Mouse (Mus musculus): ENCODE data around the gene Fsd1. TPM values are rescaled to one million over a fixed set of nuclear protein-coding genes. Genes with fewer than 3 reads are reported as not detected.
A peak's percentile ranks its signal among the peaks of the same experiment; 100 is the strongest.

The Fsd1 gene
- polyA plus RNA-seq, 1 experiment from 2014 or later = 4.5 TPM

GRCm38 (mm10) chr17:55969560-55969959 lies 16.7 kb upstream of the Fsd1 start:
- H3K27me3 ChIP-seq (ENCODE audit: control insufficient read depth, insufficient read depth, low read depth, low read length) = peaks cover 12% of the 10 kb centered on the region
- WGBS = 47% methylated on average over 14 of the region's 14 CpGs
- ATAC-seq (ENCODE audit: low read depth) = no peak
- H3K9me3 ChIP-seq (ENCODE audit: control insufficient read depth, low read length) = no peaks in the 10 kb centered on the region
- no peak overlapping the region for H3K9ac ChIP-seq (ENCODE audit: low read length)
- no peak overlapping the region for H3K4me3 ChIP-seq (ENCODE audit: low read length)
- H3K4me1 ChIP-seq (replicated peaks; ENCODE audit: control insufficient read depth, insufficient read depth, low read length) = peaks cover 11% of the 10 kb centered on the region; the same call in 1 of the 2 replicates
- H3K36me3 ChIP-seq (ENCODE audit: control insufficient read depth, insufficient read depth, low read length) = 0 out of 2 replicates have a peak, but pooled peaks cover 5% of the 10 kb centered on the region
- no peak overlapping the region for H3K4me2 ChIP-seq (ENCODE audit: low read depth, low read length)
- no peak overlapping the region for H3K27ac ChIP-seq (ENCODE audit: low read length)

- peaks cover 11% of the 10 kb centered on the region; the same call in 1 of the 2 replicates for H3K4me1 ChIP-seq (replicated peaks; ENCODE audit: control insufficient read depth, insufficient read depth, low read length)
- ATAC-seq (ENCODE audit: low read depth) = peak; percentile 50
- H3K9me3 ChIP-seq (ENCODE audit: control insufficient read depth, low read length) = no peaks in the 10 kb centered on the region
- H3K9ac ChIP-seq (ENCODE audit: low read length) = peak within 1 kb of the TSS; percentile 76
- H3K36me3 ChIP-seq (ENCODE audit: control insufficient read depth, insufficient read depth, low read length) = 0 out of 2 replicates have a peak, but pooled peaks cover 2% of the 10 kb centered on the region
- H3K4me2 ChIP-seq (ENCODE audit: low read depth, low read length) = peak within 1 kb of the TSS; percentile 99
- peak within 1 kb of the TSS; percentile 58 for H3K4me3 ChIP-seq (ENCODE audit: low read length)
- H3K27me3 ChIP-seq (ENCODE audit: control insufficient read depth, insufficient read depth, low read depth, low read length) = peaks cover 12% of the 10 kb centered on the region
- 12% methylated on average over 47 of the region's 55 CpGs for WGBS
- no peak within 1 kb of the TSS for H3K27ac ChIP-seq (ENCODE audit: low read length)
These were observed 16.1 kb upstream of the Fsd1 start, which contains the start of gene Shd for GRCm38 (mm10) chr17:55969966-55970891. Shd (plus strand) TSS chr17:55970467.

GRCm38 (mm10) chr17:55971453-55971852 lies 14.9 kb upstream of the Fsd1 start:
- H3K27me3 ChIP-seq (ENCODE audit: control insufficient read depth, insufficient read depth, low read depth, low read length) = peaks cover 12% of the 10 kb centered on the region
- H3K9ac ChIP-seq (ENCODE audit: low read length) = no peak overlapping the region
- WGBS = 27% methylated on average over 22 of the region's 22 CpGs
- H3K27ac ChIP-seq (ENCODE audit: low read length) = no peak overlapping the region
- peaks cover 11% of the 10 kb centered on the region; the same call in 1 of the 2 replicates for H3K4me1 ChIP-seq (replicated peaks; ENCODE audit: control insufficient read depth, insufficient read depth, low read length)
- H3K36me3 ChIP-seq (ENCODE audit: control insufficient read depth, insufficient read depth, low read length) = no peaks in the 10 kb centered on the region
- H3K9me3 ChIP-seq (ENCODE audit: control insufficient read depth, low read length) = no peaks in the 10 kb centered on the region
- ATAC-seq (ENCODE audit: low read depth) = no peak
- no peak overlapping the region for H3K4me3 ChIP-seq (ENCODE audit: low read length)
- 0 out of 2 replicates have a peak overlapping the region, but pooled peaks have one; percentile 99 for H3K4me2 ChIP-seq (ENCODE audit: low read depth, low read length)

GRCm38 (mm10) chr17:55976255-55976862 lies 9.9 kb upstream of the Fsd1 start:
- Histone ChIP-seq H3K4me2 (ENCODE audit: low read depth, low read length) (peak overlapping the region; percentile 9), H3K27ac (ENCODE audit: low read length) (no peak overlapping the region)

GRCm38 (mm10) chr17:55977301-55977700 lies 9.0 kb upstream of the Fsd1 start:
- no peak for ATAC-seq (ENCODE audit: low read depth)
- Histone ChIP-seq H3K9ac (ENCODE audit: low read length) (no peak overlapping the region), H3K27ac (ENCODE audit: low read length) (no peak overlapping the region), H3K4me1 (replicated peaks; ENCODE audit: control insufficient read depth, insufficient read depth, low read length) (no peaks in the 10 kb centered on the region), H3K4me3 (ENCODE audit: low read length) (no peak overlapping the region), H3K9me3 (ENCODE audit: control insufficient read depth, low read length) (no peaks in the 10 kb centered on the region), H3K27me3 (ENCODE audit: control insufficient read depth, insufficient read depth, low read depth, low read length) (no peaks in the 10 kb centered on the region), H3K4me2 (ENCODE audit: low read depth, low read length) (no peak overlapping the region), H3K36me3 (ENCODE audit: control insufficient read depth, insufficient read depth, low read length) (no peaks in the 10 kb centered on the region)
- WGBS = 14% methylated on average over 3 of the region's 3 CpGs

More at GRCm38 (mm10) chr17:55976255-55976862, 9.9 kb upstream of the Fsd1 start:
- Histone ChIP-seq H3K36me3 (ENCODE audit: control insufficient read depth, insufficient read depth, low read length) (no peaks in the 10 kb centered on the region), H3K27me3 (ENCODE audit: control insufficient read depth, insufficient read depth, low read depth, low read length) (peaks cover 3% of the 10 kb centered on the region; the same call in 1 of the 2 replicates), H3K9ac (ENCODE audit: low read length) (no peak overlapping the region), H3K4me3 (ENCODE audit: low read length) (no peak overlapping the region), H3K4me1 (replicated peaks; ENCODE audit: control insufficient read depth, insufficient read depth, low read length) (no peaks in the 10 kb centered on the region; the same call in 1 of the 2 replicates), H3K9me3 (ENCODE audit: control insufficient read depth, low read length) (no peaks in the 10 kb centered on the region)
- ATAC-seq (ENCODE audit: low read depth) = peak; percentile 81
- 13% methylated on average over 13 of the region's 13 CpGs for WGBS

- Histone ChIP-seq H3K36me3 (ENCODE audit: control insufficient read depth, insufficient read depth, low read length) (no peaks in the 10 kb centered on the region), H3K27me3 (ENCODE audit: control insufficient read depth, insufficient read depth, low read depth, low read length) (peaks cover 4% of the 10 kb centered on the region; the same call in 1 of the 2 replicates), H3K9me3 (ENCODE audit: control insufficient read depth, low read length) (no peaks in the 10 kb centered on the region), H3K9ac (ENCODE audit: low read length) (no peak overlapping the region), H3K4me3 (ENCODE audit: low read length) (no peak overlapping the region), H3K4me2 (ENCODE audit: low read depth, low read length) (no peak overlapping the region), H3K4me1 (replicated peaks; ENCODE audit: control insufficient read depth, insufficient read depth, low read length) (peaks cover 5% of the 10 kb centered on the region; the same call in 1 of the 2 replicates), H3K27ac (ENCODE audit: low read length) (no peak overlapping the region)
- ATAC-seq (ENCODE audit: low read depth) = no peak
- 79% methylated on average over 8 of the region's 8 CpGs for WGBS
These were observed 4.1 kb downstream of the Fsd1 start for GRCm38 (mm10) chr17:55990278-55990898.

GRCm38 (mm10) chr17:55996007-55996406 lies 9.7 kb downstream of the Fsd1 start:
- Histone ChIP-seq H3K4me3 (ENCODE audit: low read length) (no peak overlapping the region), H3K36me3 (ENCODE audit: control insufficient read depth, insufficient read depth, low read length) (no peaks in the 10 kb centered on the region), H3K4me1 (replicated peaks; ENCODE audit: control insufficient read depth, insufficient read depth, low read length) (no peaks in the 10 kb centered on the region), H3K9me3 (ENCODE audit: control insufficient read depth, low read length) (no peaks in the 10 kb centered on the region), H3K4me2 (ENCODE audit: low read depth, low read length) (no peak overlapping the region), H3K27ac (ENCODE audit: low read length) (no peak overlapping the region), H3K27me3 (ENCODE audit: control insufficient read depth, insufficient read depth, low read depth, low read length) (peaks cover 6% of the 10 kb centered on the region; the same call in 1 of the 2 replicates), H3K9ac (ENCODE audit: low read length) (no peak overlapping the region)
- no peak for ATAC-seq (ENCODE audit: low read depth)
- 76% methylated on average over 15 of the region's 15 CpGs for WGBS

- Histone ChIP-seq H3K27ac (ENCODE audit: low read length) (no peak overlapping the region), H3K4me1 (replicated peaks; ENCODE audit: control insufficient read depth, insufficient read depth, low read length) (no peaks in the 10 kb centered on the region), H3K36me3 (ENCODE audit: control insufficient read depth, insufficient read depth, low read length) (no peaks in the 10 kb centered on the region), H3K4me2 (ENCODE audit: low read depth, low read length) (peak overlapping the region; percentile 1; the same call in 1 of the 2 replicates), H3K4me3 (ENCODE audit: low read length) (no peak overlapping the region), H3K27me3 (ENCODE audit: control insufficient read depth, insufficient read depth, low read depth, low read length) (peaks cover 6% of the 10 kb centered on the region; the same call in 1 of the 2 replicates), H3K9ac (ENCODE audit: low read length) (no peak overlapping the region), H3K9me3 (ENCODE audit: control insufficient read depth, low read length) (no peaks in the 10 kb centered on the region)
- ATAC-seq (ENCODE audit: low read depth) = peak; percentile 29; the same call in 1 of the 2 replicates
- 12% methylated on average over 30 of the region's 30 CpGs for WGBS
These were observed 13.6 kb downstream of the Fsd1 start for GRCm38 (mm10) chr17:55999794-56000499.

Data from lung, embryonic 16.5 days (tissue).